Mouse (Mus musculus): Measurements from ENCODE around the gene Rps13. TPM values are rescaled to one million over a fixed set of nuclear protein-coding genes. Genes with fewer than 3 reads are reported as not detected.

The Rps13 gene
- total and polyA plus RNA-seq, 2 experiments from 2014 or later = 118 to 455 TPM

- peaks cover 19% of the 10 kb centered on the region for H3K4me1 ChIP-seq (ENCODE audit: control insufficient read depth, insufficient read depth)
- WGBS = 64% methylated on average over 11 of the region's 11 CpGs
- H3K9ac ChIP-seq (replicated peaks; ENCODE audit: low read depth, low read length) = no peak overlapping the region
- H3K36me3 ChIP-seq (replicated peaks; ENCODE audit: control insufficient read depth, insufficient read depth, low read length) = no peaks in the 10 kb centered on the region
- DNase-seq (ENCODE audit: low spot score) = no peak
- H3K27me3 ChIP-seq (ENCODE audit: control insufficient read depth, insufficient read depth, low read length) = no peaks in the 10 kb centered on the region
- no peak overlapping the region for H3K4me3 ChIP-seq (ENCODE audit: low read depth, low read length)
- H3K9me3 ChIP-seq (replicated peaks; ENCODE audit: control insufficient read depth, low read length) = no peaks in the 10 kb centered on the region
- no peak for TF ChIP-seq CTCF (IDR thresholded peaks at IDR 0.05; ENCODE audit: low read depth)
- no peak overlapping the region for H3K4me2 ChIP-seq (ENCODE audit: low read depth, low read length)
- H3K27ac ChIP-seq (ENCODE audit: low read depth) = no peak overlapping the region
- ATAC-seq (ENCODE audit: insufficient read depth, low read depth) = no peak
These were observed 51.2 kb downstream of the Rps13 start for GRCm38 (mm10) chr7:116282755-116283154.

Other genes starting within 250 kb of the Rps13 start
- 0.12 and 0.19 TPM in 2 replicates for gene Gm4353, start 249.6 kb downstream of the Rps13 start, total RNA-seq (2014; rRNA removed; ENCODE audit: low replicate concordance)
- 0.16 and 0.25 TPM in 2 replicates for gene Gm4353, start 249.6 kb downstream of the Rps13 start, polyA plus RNA-seq (2015; fragmentation: Nextera tagmentation; extraction: Ambion mirVana)
- 40.4 and 48.8 TPM in 2 replicates for gene Plekha7, start 25.8 kb downstream of the Rps13 start, total RNA-seq (2014; rRNA removed; ENCODE audit: low replicate concordance)
- gene Plekha7, start 25.8 kb downstream of the Rps13 start, polyA plus RNA-seq (2015; fragmentation: Nextera tagmentation; extraction: Ambion mirVana) = 18.3 and 19.4 TPM in 2 replicates
- 27.1 and 30.9 TPM in 2 replicates for gene Pik3c2a, start 109.3 kb upstream of the Rps13 start, total RNA-seq (2014; rRNA removed; ENCODE audit: low replicate concordance)
- 7.1 and 7.6 TPM in 2 replicates for gene Pik3c2a, start 109.3 kb upstream of the Rps13 start, polyA plus RNA-seq (2015; fragmentation: Nextera tagmentation; extraction: Ambion mirVana)
- gene Nucb2, start 170.2 kb upstream of the Rps13 start, total RNA-seq (2014; rRNA removed; ENCODE audit: low replicate concordance) = 4.1 and 7.6 TPM in 2 replicates
- 7.4 and 8.0 TPM in 2 replicates for gene Nucb2, start 170.2 kb upstream of the Rps13 start, polyA plus RNA-seq (2015; fragmentation: Nextera tagmentation; extraction: Ambion mirVana)